Mouse (Mus musculus) G1E-ER4 (cell line): ENCODE measurements around the gene Galp. TPM values are rescaled to one million over a fixed set of nuclear protein-coding genes. Genes with fewer than 3 reads are reported as not detected.

ENCODE experiments used
- GATA1 ChIP-seq: IDR thresholded peaks from one replicate; pipeline ENCODE4 v1.8.0; 2012; ENCODE audit warnings: low read length, inconsistent platforms
- polyA plus RNA-seq: library from polyadenylated mRNA; stranded (reverse); fragments of >175 nt; gene quantifications from 2 replicates; pipeline ENCODE4 v1.2.3, GENCODE M21; 2012

Galp gene
- polyA plus RNA-seq: not detected in 2 replicates

DNA sequence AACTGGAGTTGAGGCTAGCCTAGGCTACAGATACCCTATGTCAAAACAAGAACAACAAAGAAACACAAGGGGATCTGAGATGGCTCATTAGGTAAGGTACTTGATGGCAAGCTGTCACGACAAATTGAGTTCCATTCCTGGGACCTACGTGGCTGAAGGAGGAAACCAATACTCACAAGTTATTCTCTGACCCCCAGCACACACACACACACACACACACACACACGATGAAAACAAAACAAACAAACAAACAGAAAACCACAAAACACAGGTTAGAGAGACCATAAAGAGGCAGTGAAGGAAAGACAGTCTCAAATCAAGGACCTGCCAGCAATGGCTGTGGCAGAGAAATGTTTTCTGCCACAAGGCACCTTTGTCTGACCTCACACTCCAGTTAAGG, at the start of gene Galp:
TSS of gene Galp (plus strand) at position 301 of the 400 bp plus-strand sequence.
- TF ChIP-seq GATA1: no peak

DNA sequence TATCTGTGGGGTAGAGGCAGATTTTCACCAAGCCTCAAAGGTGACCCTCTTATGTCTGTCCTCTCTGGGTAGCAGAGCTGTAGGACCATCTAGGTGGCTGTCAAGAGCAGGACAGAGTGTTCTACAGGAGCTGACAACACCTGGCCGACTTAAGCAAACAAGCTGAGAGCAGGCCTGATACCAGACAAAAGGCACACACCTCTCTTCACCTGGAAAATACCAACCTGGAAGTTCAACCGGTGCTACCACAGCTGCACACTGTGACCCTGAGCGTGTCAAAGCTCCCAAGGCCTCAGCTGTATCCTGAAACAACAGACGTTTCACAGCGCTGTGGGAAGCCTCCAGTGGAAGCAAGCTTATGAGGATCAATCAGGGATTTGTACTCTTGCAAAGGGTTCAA, 49.2 kb upstream of the Galp start:
- no peak for TF ChIP-seq GATA1

DNA sequence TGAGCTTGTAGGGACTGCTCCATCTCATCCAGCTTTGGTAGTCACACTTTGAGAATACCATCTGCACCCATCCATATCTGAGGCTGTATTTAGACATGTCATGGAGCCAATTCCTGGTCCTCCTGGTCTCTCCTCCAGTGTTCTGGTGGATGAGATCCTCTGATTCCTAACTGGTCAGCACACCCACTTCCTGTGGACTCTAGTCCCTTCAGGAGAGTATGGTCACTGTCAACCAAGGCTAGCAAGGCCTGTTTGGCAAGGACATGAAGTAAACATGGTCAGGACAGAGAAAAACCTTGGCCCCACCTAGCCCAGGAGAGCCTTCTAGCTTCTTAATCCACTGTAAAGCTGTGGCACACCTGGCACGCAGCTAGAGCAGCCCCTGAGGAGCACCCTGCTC, 45.6 kb upstream of the Galp start:
- no peak for TF ChIP-seq GATA1

DNA sequence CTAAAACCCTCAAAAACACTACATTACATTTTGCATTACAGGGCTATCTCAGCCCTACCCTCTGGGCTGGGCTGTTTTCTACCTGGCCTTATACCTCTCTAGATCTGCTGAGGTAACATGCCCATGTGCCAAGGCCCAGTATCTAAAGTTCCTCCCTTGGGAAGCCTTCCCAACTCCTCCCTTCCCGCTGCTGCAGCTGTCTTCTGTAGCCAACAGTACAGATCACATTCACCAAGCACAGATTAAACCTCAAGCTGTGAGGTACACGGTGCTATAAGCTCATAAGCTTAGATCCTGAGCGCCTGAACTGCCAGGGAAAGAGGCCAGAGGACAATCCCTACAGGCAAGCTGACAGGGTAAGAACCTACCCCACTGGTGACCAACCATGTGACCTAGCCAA, 44.9 kb upstream of the Galp start:
- TF ChIP-seq GATA1: no peak

DNA sequence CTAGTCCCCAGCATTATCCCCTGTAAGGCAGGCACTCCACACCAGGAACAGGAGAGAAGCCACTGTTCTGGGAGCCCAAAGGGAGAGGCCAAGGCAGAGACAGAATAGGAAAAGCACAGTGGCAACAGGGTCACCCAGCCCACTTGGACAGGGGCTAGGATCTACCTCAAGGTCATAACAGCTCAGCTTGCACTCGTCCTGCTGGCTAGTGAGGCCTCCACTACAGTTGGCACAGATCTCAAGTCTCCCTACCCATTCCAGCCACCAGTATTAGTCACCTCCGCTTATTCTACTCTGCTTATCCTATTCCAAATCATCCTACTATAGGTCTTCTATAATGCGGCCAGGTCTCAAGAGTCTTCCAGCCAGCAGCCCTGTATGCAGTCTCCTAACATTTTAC, 43.8 kb upstream of the Galp start:
- no peak for TF ChIP-seq GATA1

DNA sequence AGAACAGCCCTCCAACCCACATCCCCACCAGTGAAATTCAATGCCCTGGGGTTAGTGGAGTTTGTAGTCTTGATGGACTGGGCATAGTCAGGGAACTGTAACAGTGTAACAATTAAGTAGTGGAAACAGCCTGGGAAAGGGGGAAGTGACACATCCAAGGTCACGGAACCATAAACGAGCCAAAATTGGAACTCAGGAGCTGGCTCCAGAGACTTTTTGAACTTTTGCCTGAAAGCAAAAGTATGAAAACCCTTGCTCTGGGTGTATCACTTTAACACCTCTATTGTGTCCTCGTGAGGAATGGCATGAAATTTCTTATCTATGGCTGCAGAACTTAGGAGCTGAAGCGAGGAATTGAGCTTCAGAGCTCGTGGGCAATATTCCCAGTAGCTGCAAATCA, 42.7 kb upstream of the Galp start:
- TF ChIP-seq GATA1: no peak

DNA sequence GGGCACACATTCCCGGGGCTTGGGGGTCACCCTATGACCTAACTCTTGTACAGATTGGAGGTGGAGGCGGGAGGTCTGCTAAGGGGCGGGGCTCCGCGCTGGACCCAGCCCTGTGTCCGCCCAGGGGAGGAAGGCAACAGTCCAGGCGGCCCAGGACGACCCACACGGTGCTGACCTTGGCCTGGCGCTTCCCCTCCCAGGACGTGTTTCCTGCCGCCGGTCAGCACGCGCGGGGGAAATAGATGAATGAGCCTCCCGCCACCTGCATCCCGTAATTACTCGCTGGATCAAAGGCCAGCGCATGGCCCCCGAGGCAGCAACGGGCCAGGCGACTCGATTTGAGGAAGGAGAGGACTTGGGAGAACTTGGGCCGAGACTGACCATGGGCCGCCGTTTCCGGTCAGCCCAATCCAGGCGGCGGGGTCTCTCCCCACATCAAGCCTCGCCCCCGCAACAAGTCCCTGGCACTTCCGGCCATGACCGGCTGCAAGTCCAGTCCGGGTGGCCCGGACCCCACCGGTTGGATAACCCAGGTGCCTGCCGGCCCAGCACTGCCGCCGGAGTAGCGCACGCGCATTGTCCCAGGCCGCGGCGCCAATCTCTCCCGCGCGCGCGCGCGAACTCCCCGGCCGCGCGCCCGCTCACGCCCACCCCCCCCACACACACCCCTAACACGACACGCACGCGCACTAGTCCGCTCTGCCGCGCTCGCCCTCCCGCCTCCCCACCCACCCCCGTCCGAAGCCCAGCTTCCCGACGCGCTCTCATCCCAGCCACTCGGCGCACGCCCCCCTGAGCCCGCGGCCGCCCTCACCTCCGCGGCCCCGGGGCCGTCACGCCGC, 41.6 kb upstream of the Galp start:
- TF ChIP-seq GATA1: no peak

DNA sequence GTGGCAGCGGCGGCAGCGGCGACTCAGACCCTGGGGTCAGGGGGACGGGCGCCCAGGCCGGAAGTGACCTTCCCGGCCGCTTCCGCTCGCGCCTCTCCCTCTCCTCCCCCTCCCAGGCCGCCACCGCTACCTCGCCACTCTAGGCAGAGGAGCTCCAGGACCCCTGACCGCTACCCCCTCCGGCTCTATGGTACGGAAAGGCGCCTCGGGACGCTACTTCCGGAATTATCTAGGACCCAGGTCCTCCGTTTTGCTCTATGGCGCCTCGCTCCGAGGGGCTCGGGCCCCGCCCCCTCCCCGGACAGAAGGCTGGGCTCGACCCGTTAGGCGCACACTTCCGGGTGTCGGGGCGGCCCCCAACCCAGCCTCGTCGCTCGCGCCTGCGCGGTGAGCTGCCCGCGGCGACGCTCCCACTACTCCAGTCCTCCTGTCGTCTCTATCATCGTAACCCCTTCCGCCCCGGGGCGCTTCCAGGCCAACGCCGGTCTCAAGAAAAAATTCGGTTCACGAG, 40.9 kb upstream of the Galp start, which contains the start of gene Zfp787:
TSS of gene Zfp787 (minus strand) at position 97 of the 511 bp plus-strand sequence.
- no peak for TF ChIP-seq GATA1

DNA sequence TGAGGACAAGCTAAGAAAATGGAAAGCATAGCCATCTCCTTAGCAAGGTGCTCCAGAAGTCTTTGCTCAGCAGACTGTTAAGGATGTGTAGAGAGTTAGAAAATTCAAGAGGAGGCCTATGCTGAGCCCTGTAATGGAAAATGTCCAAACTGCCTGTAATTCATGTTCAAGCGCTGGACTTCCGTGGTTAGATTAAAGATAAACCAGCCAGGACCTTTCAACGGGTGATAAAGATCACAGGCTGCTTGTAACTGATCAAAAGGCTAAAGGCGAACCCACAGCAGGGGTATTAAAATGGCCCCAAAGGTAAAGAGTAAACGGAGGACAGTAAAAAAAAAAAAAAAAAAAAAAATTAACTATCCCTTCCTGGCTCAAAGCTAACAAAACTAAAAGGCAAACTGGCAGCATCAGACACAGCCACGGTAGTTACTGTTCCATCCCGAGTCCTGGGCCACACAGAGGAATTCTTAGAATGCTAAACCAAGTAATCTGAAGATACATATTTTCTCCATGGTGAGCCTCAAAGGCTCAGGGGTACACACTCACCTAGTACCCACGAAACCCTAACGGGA, 39.9 kb upstream of the Galp start:
- TF ChIP-seq GATA1: peak; percentile 49

DNA sequence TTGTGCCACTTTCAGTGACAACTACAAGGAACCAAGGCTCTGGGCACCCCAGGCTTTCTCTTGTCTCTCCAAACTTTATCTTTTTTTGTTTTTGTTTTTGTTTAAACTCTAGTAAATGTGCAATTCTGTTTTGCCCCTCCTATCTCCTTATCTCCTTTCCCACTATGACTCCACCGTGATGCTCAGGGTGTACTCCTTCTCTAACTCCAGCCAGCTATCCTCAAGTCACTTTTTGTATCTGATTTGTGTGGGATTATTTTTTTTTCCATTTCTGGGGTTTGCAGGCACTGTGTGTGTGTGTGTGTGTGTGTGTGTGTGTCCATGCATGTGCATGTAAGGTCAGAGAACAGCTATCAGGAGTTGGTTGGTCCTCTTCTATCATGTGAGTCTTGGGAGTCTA, 39.4 kb upstream of the Galp start:
- no peak for TF ChIP-seq GATA1

DNA sequence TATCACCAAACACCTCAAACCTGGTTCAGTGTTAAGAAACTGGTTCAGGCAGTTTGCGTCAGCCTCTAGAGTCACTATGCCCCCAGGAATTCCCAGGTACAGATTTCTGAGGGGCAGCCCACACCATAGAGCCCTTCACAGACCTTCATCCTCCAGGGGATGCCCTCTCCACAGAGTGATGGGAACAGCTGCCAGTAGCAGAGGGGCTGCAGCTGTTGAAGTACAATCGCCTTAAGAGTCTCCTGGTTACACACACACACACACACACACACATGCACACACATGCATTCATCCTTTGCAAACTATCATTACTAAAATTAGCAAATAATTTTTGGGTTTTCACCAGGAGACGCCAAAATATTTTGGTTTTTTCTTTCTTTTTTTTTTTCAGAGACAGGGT, 37.3 kb upstream of the Galp start:
- TF ChIP-seq GATA1: no peak

DNA sequence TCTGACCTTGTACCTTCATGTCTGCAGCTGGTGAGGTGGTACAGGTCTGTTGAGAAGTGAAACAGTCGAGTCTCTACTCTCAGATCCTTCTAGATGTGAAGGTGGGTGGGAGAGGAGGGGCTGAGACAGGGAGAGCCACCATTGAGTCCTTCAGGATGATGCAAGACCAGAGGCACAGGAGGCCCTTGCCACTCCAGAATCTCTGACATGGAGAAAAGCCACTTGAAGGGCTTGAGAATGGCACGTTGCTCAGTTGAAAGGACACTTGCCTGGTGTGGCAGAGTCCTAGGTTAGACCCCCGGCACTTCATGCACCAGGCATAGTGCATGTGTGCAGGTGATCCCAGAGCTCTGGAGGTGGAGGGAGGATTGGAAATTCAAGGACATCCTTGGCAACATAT, 35.3 kb upstream of the Galp start:
- no peak for TF ChIP-seq GATA1

DNA sequence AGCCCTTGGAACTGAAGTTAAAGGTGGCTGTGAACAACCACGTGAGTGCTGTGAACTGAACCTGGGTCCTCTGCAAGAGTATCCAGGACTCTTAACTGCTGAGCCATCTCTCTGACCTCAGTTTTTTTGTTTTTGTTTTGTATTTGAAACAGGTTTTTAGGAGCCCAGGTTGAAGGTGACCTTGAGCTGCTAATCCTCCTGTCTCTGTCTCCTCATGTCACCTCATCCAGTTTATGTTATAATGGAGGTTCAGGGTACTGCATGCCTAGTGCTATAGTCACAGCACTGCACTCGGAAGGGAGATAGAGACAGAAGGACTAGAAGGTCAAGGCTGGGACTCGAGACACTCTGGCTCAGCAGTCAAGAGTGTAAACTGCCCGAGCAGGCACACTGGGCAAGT, 34.7 kb upstream of the Galp start:
- TF ChIP-seq GATA1: no peak

DNA sequence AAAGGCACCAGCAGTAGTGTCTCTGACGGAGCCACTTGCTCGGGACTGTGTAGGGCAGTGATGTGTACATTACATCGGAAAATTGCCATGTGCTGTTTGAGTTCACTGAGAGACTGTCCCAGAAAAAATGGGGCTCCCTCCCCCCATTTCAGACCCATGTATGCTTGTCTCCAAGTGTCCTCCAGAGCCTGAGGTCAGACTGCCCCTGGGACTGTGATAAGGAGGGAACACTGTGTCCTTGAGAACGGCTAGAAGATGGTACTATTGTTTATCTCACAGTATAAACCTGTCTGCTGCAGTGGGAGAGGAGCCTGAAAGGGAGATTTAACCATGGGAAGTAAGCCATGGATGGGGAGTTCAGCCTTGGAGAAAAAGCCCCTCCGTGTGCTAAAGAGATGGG, 32.2 kb upstream of the Galp start:
- no peak for TF ChIP-seq GATA1

DNA sequence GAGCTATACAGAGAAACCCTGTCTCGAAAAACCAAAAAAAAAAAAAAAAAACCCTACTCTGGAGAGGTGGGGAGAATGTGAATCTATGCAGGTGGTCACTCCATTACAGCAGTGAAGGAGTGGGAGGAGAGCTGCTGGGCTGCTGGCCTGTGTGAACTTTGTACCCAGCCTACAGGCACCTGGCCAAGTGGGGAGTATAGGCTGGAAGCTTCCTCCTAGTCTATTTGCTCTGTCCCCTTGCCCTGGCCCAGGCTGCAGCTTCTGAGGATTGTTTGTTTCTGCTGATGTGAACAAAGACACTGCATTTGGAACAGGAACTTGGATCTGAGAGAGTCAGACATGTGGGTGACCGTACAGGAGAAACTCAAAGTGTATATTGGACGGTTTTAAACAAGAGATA, 27.5 kb upstream of the Galp start:
- TF ChIP-seq GATA1: no peak

DNA sequence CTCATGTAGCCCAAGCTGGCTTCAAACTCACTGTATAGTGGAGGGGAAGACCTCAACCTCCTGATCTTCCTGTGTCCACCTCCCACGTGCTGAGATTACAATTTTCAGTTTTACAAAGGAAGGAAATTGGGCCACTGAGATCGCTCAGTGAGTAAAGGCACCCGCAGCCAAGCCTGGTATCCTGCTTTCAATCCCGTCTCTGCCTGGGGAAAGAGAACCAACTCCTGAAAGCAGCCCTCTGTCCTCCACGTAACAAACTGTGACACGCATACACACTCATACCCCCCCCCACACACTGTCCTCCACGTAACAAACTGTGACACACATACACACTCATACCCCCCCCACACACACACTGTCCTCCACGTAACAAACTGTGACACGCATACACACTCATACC, 26.5 kb upstream of the Galp start:
- no peak for TF ChIP-seq GATA1

DNA sequence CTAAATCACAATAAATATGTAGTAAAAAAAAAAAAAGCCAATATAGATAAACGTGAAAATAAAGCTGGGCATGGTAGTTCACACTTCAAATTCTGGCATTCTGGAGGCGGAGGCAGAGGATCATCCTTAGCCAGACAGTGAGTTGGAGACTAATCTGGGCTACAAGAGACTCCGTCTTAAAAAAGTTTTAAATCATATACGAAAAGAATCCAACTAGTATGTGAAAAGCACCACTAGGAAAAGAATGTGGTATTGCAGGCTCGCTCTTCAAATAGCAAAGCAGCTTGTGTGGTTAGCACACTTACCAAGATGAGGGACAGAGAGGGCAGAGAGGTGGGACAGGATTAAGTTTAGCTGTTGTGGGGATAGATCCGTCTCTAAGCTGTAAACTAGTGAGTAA, 26.0 kb upstream of the Galp start:
- no peak for TF ChIP-seq GATA1

DNA sequence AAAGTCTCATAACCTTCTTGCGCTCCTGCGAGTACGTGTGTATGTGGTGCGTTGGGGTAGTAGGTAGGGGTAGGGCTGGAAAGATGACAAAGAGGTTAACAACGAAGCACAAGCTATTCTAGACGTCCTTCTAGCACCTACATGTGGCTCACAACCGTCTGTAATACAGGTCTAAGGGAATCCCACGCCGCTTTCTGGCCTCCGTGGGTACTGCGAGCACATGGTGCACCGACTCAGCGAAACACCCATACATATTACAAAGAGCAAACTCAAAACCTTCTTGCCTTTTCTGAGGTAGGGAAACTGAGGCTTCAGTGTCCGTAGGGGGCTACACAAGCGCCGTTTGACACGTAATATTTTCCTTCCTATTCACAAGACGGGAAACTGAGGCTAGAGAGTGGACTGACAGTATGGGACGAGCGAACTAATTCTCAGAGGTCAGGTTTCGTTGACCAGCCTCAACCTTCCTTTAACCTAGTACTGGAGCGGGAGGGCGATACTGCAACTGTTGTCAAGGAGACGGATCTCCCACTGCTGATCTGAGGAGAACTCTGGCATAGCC, 25.4 kb upstream of the Galp start:
- no peak for TF ChIP-seq GATA1
